Mouse (Mus musculus) C2C12 (cell line): ENCODE measurements around the gene Cftr.
A peak's percentile ranks its signal among the peaks of the same experiment; 100 is the strongest.

Source experiments
- CTCF ChIP-seq: IDR thresholded peaks from one replicate; pipeline ENCODE4 v1.5.1; 2011; ENCODE audit not compliant: control insufficient read depth, insufficient read depth, insufficient read length
- FOSL1 ChIP-seq: IDR thresholded peaks from one replicate; pipeline ENCODE4 v1.8.0; 2011; ENCODE audit warnings: mild to moderate bottlenecking, low read length; ENCODE audit not compliant: poor library complexity, insufficient read depth, severe bottlenecking
- MAX ChIP-seq: IDR thresholded peaks from one replicate; pipeline ENCODE4 v1.6.1; 2011; ENCODE audit warnings: mild to moderate bottlenecking, control low read depth
- MYOD1 ChIP-seq: IDR thresholded peaks from one replicate; pipeline ENCODE4 v1.6.1; 2011; ENCODE audit warnings: low read depth; ENCODE audit not compliant: control insufficient read depth, insufficient read length
- MYOG ChIP-seq: IDR thresholded peaks from one replicate; pipeline ENCODE4 v1.6.1; 2011; ENCODE audit not compliant: control insufficient read depth, insufficient read length; ENCODE audit errors: extremely low read depth
- USF1 ChIP-seq: IDR thresholded peaks from one replicate; pipeline ENCODE4 v1.6.1; 2011; ENCODE audit warnings: low read depth, mild to moderate bottlenecking, control low read depth, moderate library complexity

- TF ChIP-seq MYOG (no peak), MAX (no peak), MYOD1 (no peak), CTCF (no peak), FOSL1 (peak; percentile 60), USF1 (no peak)
Measured at GRCm38 (mm10) chr6:18270983-18271382, 100.5 kb downstream of the Cftr start.
